Mouse (Mus musculus): ENCODE measurements around the gene Ctsa. TPM values are rescaled to one million over a fixed set of nuclear protein-coding genes. Genes with fewer than 3 reads are reported as not detected.
"Not testable (repeated sequence)": the region's sequence is repeated elsewhere in the genome, so short reads cannot be mapped to it uniquely, and the experiment has no call there.

Ctsa gene
- polyA plus RNA-seq, 1 experiment: 289 TPM

DNA sequence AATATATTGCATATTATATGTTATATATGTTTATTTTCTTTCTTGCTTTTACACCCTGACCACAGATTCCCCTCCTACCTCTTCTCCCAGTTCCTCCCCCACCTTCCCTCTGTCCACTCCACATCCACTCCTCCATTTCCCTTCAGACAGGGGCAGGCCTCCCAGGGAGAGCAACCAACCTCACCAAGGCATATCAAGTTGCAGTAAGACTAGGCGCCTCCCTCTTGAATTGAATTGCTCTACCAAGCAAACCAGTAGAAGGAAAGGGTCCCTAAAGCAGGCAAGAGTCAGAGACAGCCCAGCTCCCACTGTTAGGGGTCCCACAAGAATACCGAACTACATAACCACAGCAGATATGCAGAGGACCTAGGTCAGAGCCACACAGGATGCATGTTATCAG is 26.5 kb downstream of the Ctsa start:
- TF ChIP-seq CTCF (IDR thresholded peaks at IDR 0.05; ENCODE audit: insufficient read depth, low read length) (no peak), POLR2A (IDR thresholded peaks at IDR 0.05; ENCODE audit: borderline replicate concordance, extremely low read depth, low read depth, low read length) (no peak)
- no peak for DNase-seq
- 83% methylated on average over 2 of the region's 2 CpGs for WGBS
- peaks cover 25% of the 10 kb centered on the region for H3K4me1 ChIP-seq (ENCODE audit: control insufficient read depth, insufficient read depth, low read length)
- no peak overlapping the region for H3K4me3 ChIP-seq (replicated peaks; ENCODE audit: extremely low read depth, low read depth, low read length)

GRCm38 (mm10) chr2:164859640-164860432 is 27.2 kb downstream of the Ctsa start:
- no peak overlapping the region for H3K4me3 ChIP-seq (replicated peaks; ENCODE audit: extremely low read depth, low read depth, low read length)
- H3K4me1 ChIP-seq (ENCODE audit: control insufficient read depth, insufficient read depth, low read length): peaks cover 22% of the 10 kb centered on the region
- WGBS: 80% methylated on average over 9 of the region's 9 CpGs
- DNase-seq: no peak
- TF ChIP-seq POLR2A (IDR thresholded peaks at IDR 0.05; ENCODE audit: borderline replicate concordance, extremely low read depth, low read depth, low read length) (no peak), CTCF (IDR thresholded peaks at IDR 0.05; ENCODE audit: insufficient read depth, low read length) (no peak)

DNA sequence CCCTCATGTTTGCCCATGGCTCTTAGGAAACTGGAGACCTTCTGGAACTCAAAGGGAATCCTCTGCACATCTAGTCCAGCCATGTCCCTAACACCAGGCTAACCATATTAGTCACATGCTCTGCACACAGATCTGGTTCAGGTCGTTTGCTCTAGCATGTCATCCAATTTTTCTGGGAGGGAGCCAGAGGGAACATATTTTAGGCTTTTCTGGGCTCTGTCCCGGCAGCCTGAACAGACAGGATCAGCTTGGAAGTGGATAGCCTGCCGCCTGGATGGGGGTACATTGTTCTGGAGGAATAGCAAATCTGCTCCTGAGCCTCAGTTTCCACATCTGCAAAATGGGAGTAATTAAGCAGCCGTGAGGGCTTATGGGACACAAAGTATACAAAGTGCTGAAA is 28.4 kb downstream of the Ctsa start:
- DNase-seq: no peak
- TF ChIP-seq CTCF (IDR thresholded peaks at IDR 0.05; ENCODE audit: insufficient read depth, low read length) (no peak), POLR2A (IDR thresholded peaks at IDR 0.05; ENCODE audit: borderline replicate concordance, extremely low read depth, low read depth, low read length) (no peak)
- Histone ChIP-seq H3K4me1 (ENCODE audit: control insufficient read depth, insufficient read depth, low read length) (peaks cover 20% of the 10 kb centered on the region), H3K4me3 (replicated peaks; ENCODE audit: extremely low read depth, low read depth, low read length) (no peak overlapping the region)
- 54% methylated on average over 4 of the region's 4 CpGs for WGBS

- H3K4me1 ChIP-seq (ENCODE audit: control insufficient read depth, insufficient read depth, low read length): peaks cover 24% of the 10 kb centered on the region
- TF ChIP-seq POLR2A (IDR thresholded peaks at IDR 0.05; ENCODE audit: borderline replicate concordance, extremely low read depth, low read depth, low read length) (no peak), CTCF (IDR thresholded peaks at IDR 0.05; ENCODE audit: insufficient read depth, low read length) (no peak)
- 19% methylated on average over 9 of the region's 9 CpGs for WGBS
- DNase-seq: no peak
- no peak overlapping the region for H3K4me3 ChIP-seq (replicated peaks; ENCODE audit: extremely low read depth, low read depth, low read length)
Measured at GRCm38 (mm10) chr2:164862179-164862861, 29.6 kb downstream of the Ctsa start.

DNA sequence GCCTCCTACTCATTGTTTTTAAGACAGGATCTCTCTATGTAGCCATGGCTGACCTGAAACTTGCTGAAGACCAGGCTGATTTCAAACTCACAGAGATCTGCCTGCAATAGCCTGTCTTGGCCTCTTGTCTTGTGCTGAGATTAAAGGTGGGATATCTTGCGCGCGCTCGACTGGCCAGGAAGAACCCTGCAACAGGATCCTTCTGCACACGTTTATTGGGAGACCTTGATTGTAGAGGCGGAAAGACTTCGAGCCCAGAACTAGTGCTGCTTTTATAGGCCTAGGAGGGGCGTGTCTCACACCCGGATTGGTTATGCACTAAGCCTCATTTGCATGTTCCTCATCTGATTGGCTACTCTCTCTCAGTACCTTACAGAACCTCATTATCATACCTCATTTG is 30.7 kb downstream of the Ctsa start:
- DNase-seq; H3K4me3 ChIP-seq (replicated peaks; ENCODE audit: extremely low read depth, low read depth, low read length): not testable (repeated sequence)
- 95% methylated on average over 9 of the region's 9 CpGs for WGBS
- peaks cover 20% of the 10 kb centered on the region for H3K4me1 ChIP-seq (ENCODE audit: control insufficient read depth, insufficient read depth, low read length)

DNA sequence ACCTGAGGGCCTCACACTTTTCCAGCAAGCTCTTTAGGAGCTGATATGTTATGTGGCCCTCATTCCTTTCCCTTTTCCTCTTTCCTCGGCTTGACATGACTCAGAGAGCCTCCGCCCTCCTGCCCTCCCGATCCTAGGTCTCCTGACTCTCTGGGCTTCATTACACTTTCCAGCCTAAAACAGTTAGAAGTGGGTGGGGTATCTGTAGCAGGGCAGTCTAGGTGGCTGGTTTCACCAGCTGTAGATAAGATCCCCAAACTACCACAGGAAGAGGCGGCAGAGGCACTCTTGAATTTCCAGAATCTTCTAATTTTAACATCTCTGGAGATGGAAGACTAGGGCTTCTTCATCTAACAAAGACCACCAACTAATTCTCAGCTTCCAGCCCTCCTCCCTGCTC is 31.9 kb downstream of the Ctsa start:
- TF ChIP-seq POLR2A (IDR thresholded peaks at IDR 0.05; ENCODE audit: borderline replicate concordance, extremely low read depth, low read depth, low read length): no peak
- TF ChIP-seq CTCF (IDR thresholded peaks at IDR 0.05; ENCODE audit: insufficient read depth, low read length): no peak
- 54% methylated on average over 4 of the region's 4 CpGs for WGBS
- DNase-seq: no peak
- Histone ChIP-seq H3K4me3 (replicated peaks; ENCODE audit: extremely low read depth, low read depth, low read length) (no peak overlapping the region), H3K4me1 (ENCODE audit: control insufficient read depth, insufficient read depth, low read length) (peaks cover 20% of the 10 kb centered on the region)

- no peak overlapping the region for H3K4me3 ChIP-seq (replicated peaks; ENCODE audit: extremely low read depth, low read depth, low read length)
- 13% methylated on average over 16 of the region's 16 CpGs for WGBS
- peaks cover 10% of the 10 kb centered on the region for H3K4me1 ChIP-seq (ENCODE audit: control insufficient read depth, insufficient read depth, low read length)
- peak; percentile 59 for DNase-seq
- TF ChIP-seq CTCF (IDR thresholded peaks at IDR 0.05; ENCODE audit: insufficient read depth, low read length): 0 out of 2 replicates have a peak, but pooled peaks have one; percentile 24
- no peak for TF ChIP-seq POLR2A (IDR thresholded peaks at IDR 0.05; ENCODE audit: borderline replicate concordance, extremely low read depth, low read depth, low read length)
Measured at GRCm38 (mm10) chr2:164866741-164867551, 34.3 kb downstream of the Ctsa start.

DNA sequence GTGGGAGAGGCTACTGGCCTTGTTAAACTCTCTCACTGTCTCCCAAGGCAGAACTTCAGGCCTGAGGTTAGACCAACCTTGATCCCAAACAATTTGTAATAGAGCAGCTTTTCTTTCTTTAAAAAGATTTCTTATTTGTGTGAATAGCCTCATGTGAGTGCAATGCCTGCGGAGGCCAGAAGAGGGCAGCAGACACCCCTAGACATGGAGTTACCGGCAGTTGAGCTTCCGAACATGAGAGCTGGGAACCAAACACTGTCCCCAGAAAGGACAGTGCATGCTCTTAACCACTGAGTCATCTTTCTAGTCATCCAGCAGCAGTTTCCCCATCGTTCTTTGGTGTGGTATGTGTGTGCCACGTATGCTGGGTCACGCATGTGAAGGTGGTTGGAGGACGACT is 34.9 kb downstream of the Ctsa start:
- WGBS: 92% methylated on average over 7 of the region's 7 CpGs
- peaks cover 6% of the 10 kb centered on the region for H3K4me1 ChIP-seq (ENCODE audit: control insufficient read depth, insufficient read depth, low read length)
- no peak overlapping the region for H3K4me3 ChIP-seq (replicated peaks; ENCODE audit: extremely low read depth, low read depth, low read length)
- TF ChIP-seq CTCF (IDR thresholded peaks at IDR 0.05; ENCODE audit: insufficient read depth, low read length): peak; percentile 62
- no peak for TF ChIP-seq POLR2A (IDR thresholded peaks at IDR 0.05; ENCODE audit: borderline replicate concordance, extremely low read depth, low read depth, low read length)
- no peak for DNase-seq

DNA sequence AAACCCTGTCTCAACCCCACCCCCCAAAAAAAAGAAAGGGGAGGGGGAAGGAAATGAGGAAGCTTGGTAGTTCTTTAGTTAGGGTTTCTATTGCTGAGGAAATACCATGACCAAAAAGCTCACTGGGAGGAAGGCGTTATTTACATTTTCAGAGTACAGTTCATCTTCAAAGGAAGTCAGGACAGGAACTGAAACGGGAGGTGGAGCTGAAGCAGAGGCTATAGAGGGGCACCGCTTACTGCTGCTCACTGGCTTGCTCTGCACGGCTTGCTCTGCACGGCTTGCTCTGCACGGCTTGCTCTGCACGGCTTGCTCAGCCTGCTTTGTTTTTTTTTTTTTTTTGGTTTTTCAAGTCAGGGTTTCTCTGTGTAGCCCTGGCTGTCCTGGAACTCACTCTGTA is 35.8 kb downstream of the Ctsa start:
- no peak for DNase-seq
- 22% methylated on average over 7 of the region's 7 CpGs for WGBS
- Histone ChIP-seq H3K4me3 (replicated peaks; ENCODE audit: extremely low read depth, low read depth, low read length) (no peak overlapping the region), H3K4me1 (ENCODE audit: control insufficient read depth, insufficient read depth, low read length) (peaks cover 7% of the 10 kb centered on the region)
- no peak for TF ChIP-seq CTCF (IDR thresholded peaks at IDR 0.05; ENCODE audit: insufficient read depth, low read length)
- peak; percentile 22; the same call in 1 of the 2 replicates for TF ChIP-seq POLR2A (IDR thresholded peaks at IDR 0.05; ENCODE audit: borderline replicate concordance, extremely low read depth, low read depth, low read length)

Measured in lung, adult 2 months (tissue).